Mouse (Mus musculus) neural tube, embryonic 15.5 days (tissue): ENCODE measurements around the gene Taf3. TPM values are rescaled to one million over a fixed set of nuclear protein-coding genes. Genes with fewer than 3 reads are reported as not detected.

ENCODE experiments used
- ATAC-seq: fragments of 200-750 bp; cut with Nextera tagmentation; 2 replicates; pipeline ENCODE4 v1.8.0; 2017; ENCODE audit warnings: mild to moderate bottlenecking, moderate TSS enrichment, moderate library complexity; ENCODE audit not compliant: low FRiP score
- H3K27ac ChIP-seq: fragments of 300-500 bp; sonication (generic); replicated peaks from 2 replicates; pipeline ENCODE4 v1.5.1; 2015; ENCODE audit warnings: mild to moderate bottlenecking, inconsistent platforms
- H3K27me3 ChIP-seq: fragments of 300-500 bp; sonication (generic); replicated peaks from 2 replicates; pipeline ENCODE4 v1.6.1; 2015; ENCODE audit warnings: inconsistent platforms
- H3K36me3 ChIP-seq: fragments of 300-500 bp; sonication (generic); 2 replicates; pipeline ENCODE4 v1.6.1; 2015; ENCODE audit warnings: inconsistent platforms
- H3K4me1 ChIP-seq: fragments of 300-500 bp; sonication (generic); 2 replicates; pipeline ENCODE4 v1.6.1; 2015; ENCODE audit warnings: inconsistent platforms
- H3K4me2 ChIP-seq: fragments of 300-500 bp; sonication (generic); 2 replicates; pipeline ENCODE4 v1.6.1; 2015; ENCODE audit warnings: inconsistent platforms, mild to moderate bottlenecking, moderate library complexity
- H3K4me3 ChIP-seq: fragments of 300-500 bp; sonication (generic); replicated peaks from 2 replicates; pipeline ENCODE4 v1.5.1; 2015; ENCODE audit warnings: mild to moderate bottlenecking, inconsistent platforms
- H3K9ac ChIP-seq: fragments of 300-500 bp; sonication (generic); replicated peaks from 2 replicates; pipeline ENCODE4 v1.6.1; 2015; ENCODE audit warnings: mild to moderate bottlenecking, inconsistent platforms
- H3K9me3 ChIP-seq: fragments of 300-500 bp; sonication (generic); replicated peaks from 2 replicates; pipeline ENCODE4 v1.6.1; 2016; ENCODE audit warnings: inconsistent platforms
- WGBS: fragments of 180-500 bp; shearing (Covaris S2); methylation state at CpG from one replicate; pipeline ENCODE4 v1.1.7; 2015; ENCODE audit warnings: mixed read lengths; 5-methylcytosine and 5-hydroxymethylcytosine counted together
- polyA plus RNA-seq: library from polyadenylated mRNA; unstranded; fragments of >200 nt; fragmentation: Nextera tagmentation; extraction: Ambion mirVana; gene quantifications from 2 replicates; pipeline ENCODE4 v1.2.1, GENCODE M21; 2015

Gene Taf3
- polyA plus RNA-seq, 1 experiment from 2014 or later: 12.0 TPM

GRCm38 (mm10) chr2:10051996-10052395 lies 3.6 kb upstream of the Taf3 start:
- WGBS: 92% methylated on average over 1 of the region's 1 CpGs
- H3K4me3 ChIP-seq: no peak overlapping the region
- no peaks in the 10 kb centered on the region for H3K9me3 ChIP-seq
- no peak for ATAC-seq
- H3K27ac ChIP-seq: no peak overlapping the region
- H3K4me1 ChIP-seq: peaks cover 14% of the 10 kb centered on the region
- no peak overlapping the region for H3K9ac ChIP-seq
- no peaks in the 10 kb centered on the region for H3K27me3 ChIP-seq
- H3K36me3 ChIP-seq: peaks cover 29% of the 10 kb centered on the region
- no peak overlapping the region for H3K4me2 ChIP-seq

GRCm38 (mm10) chr2:10050878-10051277 lies 2.5 kb upstream of the Taf3 start:
- no peak for ATAC-seq
- WGBS: 86% methylated on average over 3 of the region's 3 CpGs
- no peaks in the 10 kb centered on the region for H3K9me3 ChIP-seq

GRCm38 (mm10) chr2:10049456-10049855 lies 1.1 kb upstream of the Taf3 start:
- Histone ChIP-seq H3K9me3 (no peaks in the 10 kb centered on the region), H3K4me1 (peaks cover 20% of the 10 kb centered on the region), H3K4me2 (peak overlapping the region; percentile 87), H3K27ac (no peak overlapping the region), H3K4me3 (peak overlapping the region; percentile 93), H3K27me3 (no peaks in the 10 kb centered on the region), H3K9ac (peak overlapping the region; percentile 40), H3K36me3 (peaks cover 7% of the 10 kb centered on the region; the same call in 1 of the 2 replicates)
- no peak for ATAC-seq
- 12% methylated on average over 10 of the region's 10 CpGs for WGBS

More at GRCm38 (mm10) chr2:10050878-10051277, 2.5 kb upstream of the Taf3 start:
- no peak overlapping the region for H3K27ac ChIP-seq
- no peak overlapping the region for H3K4me2 ChIP-seq
- H3K4me1 ChIP-seq: peaks cover 20% of the 10 kb centered on the region
- H3K36me3 ChIP-seq: peaks cover 21% of the 10 kb centered on the region
- no peaks in the 10 kb centered on the region for H3K27me3 ChIP-seq
- no peak overlapping the region for H3K9ac ChIP-seq
- no peak overlapping the region for H3K4me3 ChIP-seq

DNA sequence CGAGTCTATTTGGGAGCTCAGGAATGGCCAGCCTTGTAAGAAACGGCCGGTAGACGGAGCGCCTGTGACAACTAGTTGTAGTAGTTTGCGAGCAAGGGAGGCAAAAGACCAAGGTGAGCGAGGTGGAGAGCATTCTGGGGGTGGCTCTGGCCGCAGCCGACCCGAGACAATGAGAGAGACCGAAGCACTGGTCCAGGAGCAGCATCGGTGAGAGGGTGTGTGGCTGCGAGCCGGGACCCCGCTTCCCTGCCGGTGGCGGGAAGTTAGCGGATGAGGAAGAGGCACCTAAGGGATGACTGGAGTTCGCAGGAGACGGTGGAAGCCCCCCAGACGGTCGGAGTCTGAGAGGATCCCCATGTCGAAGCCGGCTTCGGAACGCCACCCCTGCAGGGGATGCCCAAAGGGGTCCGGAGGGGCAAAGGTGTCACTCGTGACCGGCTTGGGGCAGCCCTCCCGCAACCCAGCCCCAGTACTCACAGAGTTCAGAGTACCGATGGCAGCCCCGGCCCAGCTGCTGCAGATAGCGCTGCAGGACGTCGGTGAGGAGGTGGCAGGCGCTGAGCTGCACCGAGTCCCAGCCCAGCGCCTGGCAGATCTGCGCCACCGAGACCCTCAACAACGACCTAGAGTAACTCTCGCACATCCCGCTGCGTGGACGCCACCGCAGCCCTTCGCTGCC lies 499 bp downstream of the Taf3 start:
- Histone ChIP-seq H3K36me3 (no peaks in the 10 kb centered on the region), H3K4me1 (peaks cover 20% of the 10 kb centered on the region), H3K27ac (peak overlapping the region; percentile 76), H3K9ac (peak overlapping the region; percentile 76), H3K9me3 (no peaks in the 10 kb centered on the region), H3K27me3 (no peaks in the 10 kb centered on the region), H3K4me2 (peak overlapping the region; percentile 87), H3K4me3 (peak overlapping the region; percentile 93)
- peak; percentile 79 for ATAC-seq
- WGBS: 0% methylated on average over 47 of the region's 47 CpGs

- Histone ChIP-seq H3K27me3 (no peaks in the 10 kb centered on the region), H3K27ac (no peak overlapping the region), H3K9ac (no peak overlapping the region), H3K4me1 (no peaks in the 10 kb centered on the region), H3K4me2 (no peak overlapping the region), H3K36me3 (peaks cover 2% of the 10 kb centered on the region; the same call in 1 of the 2 replicates), H3K9me3 (no peaks in the 10 kb centered on the region), H3K4me3 (no peak overlapping the region)
- WGBS: 76% methylated on average over 3 of the region's 3 CpGs
- ATAC-seq: no peak
These were observed 13.4 kb downstream of the Taf3 start for GRCm38 (mm10) chr2:10034976-10035375.

GRCm38 (mm10) chr2:10033684-10034083 lies 14.7 kb downstream of the Taf3 start:
- Histone ChIP-seq H3K9ac (no peak overlapping the region), H3K4me2 (no peak overlapping the region), H3K36me3 (no peaks in the 10 kb centered on the region), H3K4me1 (no peaks in the 10 kb centered on the region), H3K9me3 (no peaks in the 10 kb centered on the region), H3K27ac (no peak overlapping the region), H3K27me3 (no peaks in the 10 kb centered on the region), H3K4me3 (no peak overlapping the region)
- ATAC-seq: no peak
- 67% methylated on average over 4 of the region's 4 CpGs for WGBS

DNA sequence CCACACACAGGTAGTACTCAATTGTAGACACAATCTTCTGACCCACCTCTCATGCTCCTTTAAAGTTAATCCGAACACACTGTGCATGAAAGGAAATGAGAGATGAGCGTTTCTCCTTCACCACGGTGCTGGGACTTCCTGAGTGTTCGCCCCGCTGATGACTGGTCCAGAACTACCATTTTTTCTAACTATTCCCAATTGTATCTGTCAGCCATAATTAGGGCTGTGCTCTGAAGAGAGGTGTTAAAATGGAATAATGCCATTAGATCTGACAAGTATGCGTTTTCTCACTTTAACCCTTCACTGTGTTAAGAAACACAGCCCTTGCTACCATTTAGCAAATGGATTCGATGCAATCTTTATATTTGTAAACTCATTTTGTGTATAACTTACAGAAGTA lies 18.6 kb downstream of the Taf3 start:
- no peak for ATAC-seq
- Histone ChIP-seq H3K9ac (no peak overlapping the region), H3K9me3 (no peaks in the 10 kb centered on the region), H3K4me1 (no peaks in the 10 kb centered on the region), H3K36me3 (no peaks in the 10 kb centered on the region), H3K27me3 (no peaks in the 10 kb centered on the region), H3K27ac (no peak overlapping the region), H3K4me3 (no peak overlapping the region), H3K4me2 (no peak overlapping the region)
- WGBS: 70% methylated on average over 7 of the region's 7 CpGs

DNA sequence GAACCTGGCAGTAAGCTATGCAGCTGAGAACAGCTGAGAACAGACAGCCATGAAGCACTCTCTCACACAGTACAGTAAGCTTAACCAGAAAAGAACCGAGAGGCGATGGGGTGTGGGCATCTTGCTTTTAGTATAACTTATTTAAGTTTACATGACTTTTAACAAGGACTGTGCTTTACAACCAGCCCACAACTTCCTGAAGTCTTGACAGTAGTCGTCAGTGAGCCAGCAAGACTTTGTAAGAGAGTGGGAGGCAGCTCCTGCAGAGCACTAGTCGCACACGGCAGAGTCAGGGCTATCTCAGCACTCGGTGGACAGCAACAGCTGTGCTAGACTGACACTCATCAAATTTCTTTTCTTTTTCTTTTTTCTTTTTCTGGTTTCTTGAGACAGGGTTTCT lies 24.1 kb downstream of the Taf3 start:
- Histone ChIP-seq H3K4me2 (no peak overlapping the region), H3K36me3 (no peaks in the 10 kb centered on the region), H3K9ac (no peak overlapping the region), H3K9me3 (no peaks in the 10 kb centered on the region), H3K4me3 (no peak overlapping the region), H3K27me3 (no peaks in the 10 kb centered on the region), H3K4me1 (no peaks in the 10 kb centered on the region), H3K27ac (no peak overlapping the region)
- ATAC-seq: no peak
- WGBS: 92% methylated on average over 6 of the region's 6 CpGs

- Histone ChIP-seq H3K27ac (no peak overlapping the region), H3K4me1 (no peaks in the 10 kb centered on the region), H3K9ac (no peak overlapping the region), H3K4me3 (no peak overlapping the region), H3K9me3 (no peaks in the 10 kb centered on the region), H3K4me2 (no peak overlapping the region), H3K27me3 (no peaks in the 10 kb centered on the region), H3K36me3 (no peaks in the 10 kb centered on the region)
- WGBS: 89% methylated on average over 11 of the region's 11 CpGs
- ATAC-seq: no peak
These were observed 27.1 kb downstream of the Taf3 start for GRCm38 (mm10) chr2:10021296-10021695.

- no peak for ATAC-seq
- no peaks in the 10 kb centered on the region for H3K9me3 ChIP-seq
- H3K4me3 ChIP-seq: no peak overlapping the region
- no peak overlapping the region for H3K27ac ChIP-seq
- H3K36me3 ChIP-seq: no peaks in the 10 kb centered on the region
- WGBS: 89% methylated on average over 10 of the region's 10 CpGs
- H3K4me2 ChIP-seq: no peak overlapping the region
- H3K9ac ChIP-seq: no peak overlapping the region
- no peaks in the 10 kb centered on the region for H3K27me3 ChIP-seq
- peaks cover under 1% of the 10 kb centered on the region; the same call in 1 of the 2 replicates for H3K4me1 ChIP-seq
These were observed 33.3 kb downstream of the Taf3 start for GRCm38 (mm10) chr2:10014951-10015635.

DNA sequence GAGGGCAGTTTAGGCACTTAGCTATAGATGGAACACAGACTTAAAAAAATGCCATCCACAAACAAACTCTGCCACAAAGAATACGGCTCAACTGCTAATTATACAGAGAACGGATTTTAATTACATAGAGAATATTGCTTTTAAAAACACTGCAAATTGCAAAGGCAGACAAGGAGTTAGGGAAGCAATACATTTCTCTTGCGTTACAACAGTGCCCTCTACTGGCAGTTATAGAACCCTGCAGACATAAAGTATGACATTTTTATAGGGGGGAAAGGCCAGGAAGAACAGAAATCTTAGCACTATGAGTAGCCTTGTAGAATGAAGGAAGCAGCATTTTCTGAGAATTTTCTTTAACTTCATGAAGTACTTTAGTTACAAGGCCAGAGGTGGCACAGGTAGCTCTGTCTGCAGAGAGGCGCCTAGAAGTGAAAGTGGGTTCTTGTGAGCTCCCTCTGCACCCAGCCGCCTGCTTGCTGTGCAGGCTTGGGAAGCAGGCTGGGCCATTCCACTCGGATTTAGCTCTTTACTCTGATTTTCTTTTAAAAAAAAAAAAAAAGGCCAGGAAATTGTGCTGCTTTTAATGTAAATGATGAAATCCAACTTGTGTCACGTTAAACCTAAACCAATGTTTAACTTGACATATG lies 38.0 kb downstream of the Taf3 start:
- no peaks in the 10 kb centered on the region for H3K9me3 ChIP-seq
- no peaks in the 10 kb centered on the region for H3K27me3 ChIP-seq
- ATAC-seq: peak; percentile 73
- no peak overlapping the region for H3K4me3 ChIP-seq
- no peaks in the 10 kb centered on the region for H3K36me3 ChIP-seq
- H3K9ac ChIP-seq: no peak overlapping the region
- 35% methylated on average over 7 of the region's 7 CpGs for WGBS
- no peak overlapping the region for H3K27ac ChIP-seq
- H3K4me1 ChIP-seq: peaks cover 6% of the 10 kb centered on the region
- H3K4me2 ChIP-seq: no peak overlapping the region
